Mouse (Mus musculus) kidney, adult 2 months (tissue): Measurements from ENCODE around the gene Ube2q1.

ENCODE experiments used
- CTCF ChIP-seq: fragments of 200-500 bp; conservative IDR thresholded peaks from 2 replicates; pipeline ENCODE4 v1.5.1; 2011; ENCODE audit warnings: low read depth, mild to moderate bottlenecking, control low read depth, low read length, moderate library complexity, mixed read lengths; ENCODE audit not compliant: insufficient read depth, insufficient read length
- POLR2A ChIP-seq: fragments of 200-500 bp; IDR thresholded peaks from one replicate; pipeline ENCODE4 v1.6.1; 2011; ENCODE audit warnings: low read depth, low read length, control low read depth

- TF ChIP-seq POLR2A (no peak), CTCF (no peak)
Observed at GRCm38 (mm10) chr3:89826295-89826694, 52.9 kb downstream of the Ube2q1 start.
